Mouse (Mus musculus) activated CD4-positive, CD25-positive, alpha-beta regulatory T cell, adult 9 weeks (primary cell): Measurements from ENCODE around the gene Vill. TPM values are rescaled to one million over a fixed set of nuclear protein-coding genes. Genes with fewer than 3 reads are reported as not detected.

Experiments used
- polyA plus RNA-seq: library from polyadenylated mRNA; unstranded; fragments of 100-300 nt; shearing (Covaris generic); gene quantifications from one replicate; pipeline ENCODE4 v1.2.1, GENCODE M21; 2017

Vill gene
- polyA plus RNA-seq, result 28.4 TPM

DNA sequence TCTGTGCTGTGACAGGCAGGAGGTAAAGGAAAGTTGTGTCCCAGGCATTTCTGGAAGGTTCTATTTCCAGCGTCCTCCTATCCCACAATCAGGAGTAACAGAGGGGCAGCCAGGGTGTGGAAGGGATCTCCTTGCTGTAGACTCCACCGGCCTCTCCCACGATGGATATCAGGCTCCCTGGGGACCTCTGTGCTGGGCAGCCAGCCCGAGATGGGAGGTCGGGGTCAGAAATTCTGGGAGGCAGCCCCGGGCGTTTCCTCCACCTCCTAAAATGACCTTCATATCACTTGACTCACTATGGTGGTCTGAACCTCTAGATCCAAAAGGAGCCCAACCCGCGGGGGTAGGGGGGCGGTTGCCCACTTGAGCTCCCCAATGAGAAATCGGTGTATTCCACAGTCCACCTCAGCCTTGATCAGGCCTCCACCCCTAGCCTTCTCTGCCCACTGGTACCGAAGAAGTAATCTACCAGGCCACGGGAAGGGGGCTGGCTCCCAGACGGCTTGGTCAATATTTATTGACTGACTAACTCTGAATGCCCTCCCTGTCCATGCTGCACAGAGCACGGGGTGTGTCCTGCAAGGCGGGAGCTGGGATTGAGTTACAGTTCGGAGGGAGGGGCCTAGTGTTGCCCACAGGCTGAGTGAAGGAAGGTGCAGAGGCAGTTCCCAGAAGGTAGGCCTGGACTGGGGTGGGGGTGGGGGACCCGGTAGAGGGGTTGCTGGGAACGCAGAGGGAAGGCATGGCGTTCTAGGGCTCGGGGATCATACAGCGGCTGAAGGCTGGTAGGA lies at the start of gene Vill:
Gene Vill, plus strand, starts transcription at position 625 of the 791 bp plus-strand sequence.

DNA sequence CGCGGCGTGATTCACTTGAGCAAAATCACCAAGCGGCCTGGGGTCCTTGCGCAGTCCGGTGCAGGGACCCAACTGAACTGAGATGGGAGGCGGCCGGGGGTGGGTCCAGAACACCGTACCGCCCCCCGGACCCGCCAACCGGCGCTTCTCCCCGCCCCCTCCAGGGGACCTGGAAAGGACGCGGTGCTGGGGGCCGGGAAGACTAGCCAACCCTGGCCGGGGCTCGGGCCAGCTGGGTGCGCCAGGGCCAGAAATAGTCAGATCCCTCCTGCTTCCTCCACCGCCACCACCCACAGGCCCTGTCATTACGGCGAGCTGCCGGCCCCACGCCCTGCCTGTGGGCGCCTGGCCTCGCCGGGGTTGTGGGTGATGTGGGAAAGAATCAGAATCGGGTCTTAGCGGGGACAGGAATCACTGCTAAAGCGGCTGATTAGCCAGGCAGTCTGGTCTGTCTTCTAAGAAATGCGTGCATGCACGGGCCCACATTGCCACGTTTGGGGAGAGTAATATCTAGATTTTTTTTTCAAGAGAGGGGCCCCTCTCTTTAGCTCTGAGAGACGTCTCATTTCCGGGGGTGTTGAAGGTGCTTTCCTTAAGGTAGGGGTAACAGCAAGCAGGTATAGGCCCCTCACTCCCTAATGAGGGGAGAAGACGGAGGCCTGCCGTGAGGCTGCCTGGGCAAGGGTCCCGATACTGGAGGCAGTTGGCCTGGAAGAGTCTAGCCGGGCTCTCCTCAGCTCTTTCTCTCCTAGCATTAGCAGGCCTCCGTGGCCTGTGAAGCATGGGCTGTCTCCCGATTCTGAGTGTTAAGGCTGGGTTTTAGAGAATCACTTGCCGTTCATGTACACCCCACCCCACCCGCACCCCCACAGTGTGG lies 41.1 kb downstream of the Vill start, which contains the start of gene Plcd1:
Gene Plcd1, minus strand, starts transcription at position 84 of the 877 bp plus-strand sequence.

DNA sequence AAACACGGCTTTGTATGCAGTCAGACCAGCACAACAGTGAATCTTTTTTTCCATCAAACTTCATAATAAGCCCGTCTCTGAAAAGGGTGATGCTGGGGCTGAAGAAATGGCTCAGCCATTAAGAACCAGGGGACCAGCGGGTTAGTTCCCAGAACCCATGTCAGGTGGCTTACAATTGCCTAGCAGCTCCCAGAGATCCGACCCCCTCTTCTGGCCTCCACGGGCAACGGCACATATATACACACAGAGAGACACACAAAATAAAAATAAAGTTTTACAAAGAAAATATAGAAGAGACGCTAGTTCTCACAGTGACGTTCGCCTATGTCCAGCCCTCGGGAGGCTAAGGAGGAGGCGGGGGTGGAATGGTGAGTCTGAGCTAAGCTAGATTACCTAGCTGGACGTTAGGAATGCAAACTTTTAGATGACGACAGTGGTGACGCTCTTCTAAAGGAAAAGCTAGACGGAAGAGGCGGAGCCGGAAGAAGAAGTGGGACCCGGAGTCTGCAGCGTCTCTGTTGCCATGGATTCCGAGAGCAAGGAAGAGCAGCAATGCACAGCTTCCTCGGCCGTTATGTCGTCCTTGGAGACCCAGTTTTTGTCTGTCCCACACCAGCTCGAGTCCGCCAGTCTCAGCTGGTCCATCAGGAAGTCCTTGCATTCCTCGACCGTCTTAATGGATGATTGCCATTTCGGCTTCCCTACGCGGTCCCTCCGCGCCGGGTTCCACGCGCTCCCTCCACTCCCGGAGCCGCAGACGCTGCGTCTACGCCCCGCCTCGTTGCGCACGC lies 49.6 kb downstream of the Vill start, which contains the start of gene Dlec1:
Gene Dlec1, plus strand, starts transcription at position 487 of the 791 bp plus-strand sequence.

Other genes starting within 250 kb of the Vill start
- 0.54 TPM for gene Ctdspl, start 126.3 kb upstream of the Vill start, polyA plus RNA-seq
- gene Plcd1, start 40.7 kb downstream of the Vill start, polyA plus RNA-seq, result 5.2 TPM
- gene Dlec1, start 49.7 kb downstream of the Vill start, polyA plus RNA-seq, result 0.33 TPM
- gene Acaa1b, start 104.3 kb downstream of the Vill start, polyA plus RNA-seq, result 0.20 TPM
- gene Gm47289, start 106.4 kb downstream of the Vill start, polyA plus RNA-seq, result not detected
- gene Slc22a13, start 156.3 kb downstream of the Vill start, polyA plus RNA-seq, result not detected